Mouse (Mus musculus) cortical plate, adult 2 months (tissue): ENCODE measurements around the gene Hoxa9.

Experiments used
- CTCF ChIP-seq: fragments of 200-500 bp; IDR thresholded peaks from 2 replicates; pipeline ENCODE4 v1.5.1; 2011; ENCODE audit warnings: mild to moderate bottlenecking, control low read depth, low read length; ENCODE audit not compliant: insufficient read depth; ENCODE audit errors: extremely low read depth
- POLR2A ChIP-seq: fragments of 200-500 bp; IDR thresholded peaks from 2 replicates; pipeline ENCODE4 v1.6.1; 2011; ENCODE audit warnings: mild to moderate bottlenecking, low read length, control low read depth; ENCODE audit not compliant: insufficient read depth; ENCODE audit errors: extremely low read depth

DNA sequence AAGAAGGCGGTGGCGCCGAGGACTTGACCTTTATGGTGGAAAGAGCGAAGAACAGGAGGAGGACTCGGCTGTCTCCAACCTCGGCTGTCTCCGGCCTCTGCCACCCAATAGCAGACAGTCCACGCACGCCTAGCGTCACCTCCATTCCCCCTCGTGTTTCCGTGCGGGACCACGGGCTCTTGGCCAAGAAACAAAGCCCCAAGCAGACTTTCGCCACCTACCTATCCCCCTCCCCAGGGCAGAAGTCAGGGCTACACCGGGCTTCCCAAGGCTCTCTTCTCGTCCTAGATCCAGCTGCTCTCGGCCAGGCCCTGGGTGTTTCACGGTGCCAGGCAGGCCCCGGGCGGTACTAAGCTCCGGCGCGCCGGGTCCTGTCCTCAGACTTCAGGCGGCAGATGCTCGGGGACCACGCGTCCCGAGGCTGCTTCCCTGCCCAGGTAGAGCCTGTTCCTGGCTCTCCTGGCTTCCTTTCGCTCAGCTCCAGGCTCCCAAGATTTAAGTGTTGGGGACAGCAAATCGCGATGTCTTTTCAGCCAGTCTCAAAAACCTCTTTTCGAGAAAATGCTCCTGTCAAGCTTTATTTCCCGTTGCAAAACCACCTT lies 22.0 kb upstream of the Hoxa9 start:
- TF ChIP-seq POLR2A (no peak), CTCF (no peak)
